Mouse (Mus musculus) MN1 (cell line): Measurements from ENCODE around the gene Trim65.

Experiments
- DNase-seq: peaks from one replicate; pipeline ENCODE4 v3.0.0-alpha.2; 2016; ENCODE audit warnings: low spot score

Trim65 gene

GRCm38 (mm10) chr11:116088741-116089394, 42.1 kb downstream of the Trim65 start:
- no peak for DNase-seq

DNA sequence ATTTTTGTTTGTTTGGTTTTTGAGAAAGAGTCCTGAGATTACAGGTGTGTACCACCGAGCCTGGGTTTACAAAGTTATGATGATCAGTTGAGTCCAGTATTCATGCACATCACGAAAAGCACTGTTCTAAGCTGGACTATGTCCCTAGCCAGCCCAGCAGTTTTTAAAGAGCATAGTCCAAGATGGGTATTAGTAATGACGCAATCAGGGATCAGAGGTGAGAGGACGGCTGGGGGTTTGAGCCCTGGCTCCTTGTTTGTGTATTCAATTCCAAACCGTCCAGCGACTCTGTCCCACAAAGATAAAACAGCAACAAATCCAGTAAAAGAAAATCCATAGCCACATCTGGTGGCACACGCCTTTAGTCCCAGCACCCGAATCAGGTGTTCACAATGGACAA, 42.7 kb downstream of the Trim65 start:
- no peak for DNase-seq

- peak; percentile 87 for DNase-seq
Observed at GRCm38 (mm10) chr11:116087194-116088130, 43.5 kb downstream of the Trim65 start.

DNA sequence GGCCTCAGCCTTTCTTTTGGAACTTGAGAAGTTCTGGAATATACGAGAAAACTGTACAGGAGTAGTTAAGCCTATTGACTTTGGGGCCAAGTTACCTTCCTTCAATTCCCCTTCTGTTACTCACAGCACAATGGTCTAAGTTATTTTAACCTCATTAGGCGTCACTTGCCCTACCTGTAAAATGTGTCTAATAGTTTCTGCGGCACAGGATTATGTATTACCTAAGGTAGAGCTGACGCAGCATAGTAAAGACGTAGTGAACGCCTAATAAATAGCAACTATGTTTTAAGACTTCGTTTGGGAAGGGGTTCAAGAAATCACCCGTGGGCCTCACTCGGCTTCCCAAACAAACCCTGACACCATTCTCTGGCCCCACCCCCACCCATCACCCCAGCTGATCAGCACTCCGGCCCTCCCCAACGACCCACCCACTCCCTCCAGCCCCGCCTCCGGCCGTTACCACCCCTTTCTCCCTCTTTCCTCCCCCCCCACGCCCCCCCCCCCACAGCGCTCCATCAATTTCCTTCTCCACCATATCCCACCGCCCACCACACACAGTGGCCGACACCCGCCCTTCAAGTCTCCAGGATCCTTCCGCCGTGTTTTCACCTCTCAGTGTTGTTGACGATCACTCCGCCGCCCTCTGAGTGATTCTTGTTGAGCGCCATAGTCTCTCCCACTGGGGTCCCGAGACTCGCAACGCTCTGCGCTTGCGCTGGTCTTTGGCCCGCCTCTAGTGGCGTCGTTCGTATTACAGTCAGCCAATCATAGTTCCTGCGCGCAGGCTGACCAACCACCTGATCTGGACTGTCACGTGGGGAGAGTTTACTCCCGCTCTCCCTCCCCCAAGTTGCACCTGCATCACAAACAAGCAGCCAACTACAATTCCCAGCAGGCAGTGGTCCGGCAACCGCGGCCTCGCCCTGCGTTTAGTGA, 44.4 kb downstream of the Trim65 start, which contains the start of gene Wbp2:
Gene Wbp2 (minus strand): TSS at position 738 of the 936 bp plus-strand sequence.
- peak; percentile 98 for DNase-seq

GRCm38 (mm10) chr11:116084166-116084565, 46.8 kb downstream of the Trim65 start:
- no peak for DNase-seq

DNA sequence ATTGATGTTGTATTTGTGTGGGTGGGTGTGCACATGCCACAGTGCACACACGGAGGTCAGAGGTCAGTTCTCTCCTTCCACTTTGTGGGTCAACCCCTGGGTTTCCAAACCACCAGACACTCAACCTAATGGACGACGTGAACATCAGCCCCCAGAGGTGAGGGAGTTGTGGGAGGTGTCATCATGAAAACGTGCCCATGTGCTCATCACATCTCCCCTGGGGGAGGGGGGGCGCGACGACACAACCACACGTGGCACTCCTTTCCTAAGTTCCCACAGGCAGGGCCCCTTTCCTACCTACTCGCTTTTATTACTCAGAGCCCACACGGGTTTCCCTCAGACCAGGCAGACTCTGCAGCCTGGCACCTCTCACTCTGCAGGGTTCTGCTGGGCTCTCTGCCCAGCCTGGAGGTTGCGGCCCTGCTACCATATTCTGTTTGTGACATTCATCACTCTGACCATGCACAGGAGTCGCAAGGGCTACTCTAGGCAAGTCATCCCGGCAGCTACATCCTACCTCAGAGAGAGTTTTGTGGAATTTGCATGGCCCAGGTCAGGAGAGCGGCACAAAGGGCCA, 47.7 kb downstream of the Trim65 start:
- no peak for DNase-seq

- peak; percentile 58 for DNase-seq
Observed at GRCm38 (mm10) chr11:116081081-116081480, 49.8 kb downstream of the Trim65 start.

DNA sequence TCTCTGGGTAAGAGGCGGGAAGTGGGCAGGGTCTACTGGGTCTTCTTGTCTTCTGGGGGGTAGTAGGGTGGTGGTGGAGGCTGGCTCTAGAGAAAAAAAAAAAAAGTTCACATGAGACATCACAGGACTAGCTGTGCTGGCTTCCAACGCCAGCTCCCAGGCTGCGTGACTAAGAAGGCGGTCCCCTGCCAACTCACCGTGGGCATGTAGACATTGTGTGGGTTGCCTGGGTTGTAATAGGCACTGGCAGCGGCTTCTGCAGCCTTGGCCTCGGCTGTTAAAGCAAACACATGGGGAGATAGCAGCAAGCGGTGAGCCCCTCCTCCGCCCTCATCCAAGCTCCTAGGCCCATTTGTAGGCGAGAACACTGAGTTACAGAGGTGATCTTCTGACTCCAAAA, 51.4 kb downstream of the Trim65 start:
- no peak for DNase-seq

- DNase-seq: no peak
Observed at GRCm38 (mm10) chr11:116078676-116079320, 52.1 kb downstream of the Trim65 start.

GRCm38 (mm10) chr11:116078221-116078620, 52.7 kb downstream of the Trim65 start:
- no peak for DNase-seq

GRCm38 (mm10) chr11:116077446-116078204, 53.3 kb downstream of the Trim65 start, which contains the start of gene Unc13d:
Unc13d (minus strand) TSS chr11:116077961.
- no peak for DNase-seq

DNA sequence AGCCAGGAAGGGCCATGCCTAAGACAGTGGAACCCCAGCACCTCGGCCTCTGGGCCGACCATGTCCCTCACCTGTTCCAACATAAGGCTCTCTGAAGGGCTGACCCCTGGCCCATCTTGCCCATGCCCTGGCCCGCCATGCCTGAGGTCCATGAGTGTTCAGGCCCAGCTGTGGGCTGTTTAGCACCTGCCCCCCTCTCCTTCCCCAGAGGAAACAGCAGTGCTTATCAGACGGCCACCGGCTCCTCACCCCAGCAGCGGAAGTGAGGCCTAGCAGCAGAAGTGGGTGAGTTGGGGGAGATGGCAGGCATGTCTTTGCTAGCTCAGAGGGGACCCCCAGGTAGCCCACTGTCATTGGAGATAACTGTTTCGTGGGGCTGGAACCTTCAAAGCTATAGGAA, 54.1 kb downstream of the Trim65 start:
- DNase-seq: no peak

GRCm38 (mm10) chr11:116076266-116076540, 54.7 kb downstream of the Trim65 start:
- no peak for DNase-seq

- peak; percentile 51 for DNase-seq
Observed at GRCm38 (mm10) chr11:116075539-116076265, 55.2 kb downstream of the Trim65 start.

- no peak for DNase-seq
Observed at GRCm38 (mm10) chr11:116074436-116074991, 56.4 kb downstream of the Trim65 start.

DNA sequence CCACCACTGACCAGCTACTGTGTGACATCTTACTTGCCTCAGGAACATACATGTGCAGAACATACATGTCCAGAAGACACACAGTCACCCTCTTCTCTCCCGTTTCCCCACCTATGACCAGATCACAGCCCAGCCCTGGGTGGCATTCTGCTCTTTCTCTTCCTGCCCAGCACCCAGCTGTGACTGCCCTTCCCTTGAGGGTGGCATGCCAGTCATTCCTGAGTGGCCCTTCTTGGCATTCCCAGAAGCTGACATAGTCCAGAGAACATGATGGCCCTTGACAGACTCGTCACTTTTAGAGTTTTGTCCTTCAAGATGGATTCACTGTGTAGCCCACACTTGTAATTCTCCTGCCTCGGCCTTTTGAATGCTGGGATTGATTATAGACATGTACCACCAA, 58.3 kb downstream of the Trim65 start:
- no peak for DNase-seq
